Mouse (Mus musculus): Measurements from ENCODE around the gene Gm21987. TPM values are rescaled to one million over a fixed set of nuclear protein-coding genes. Genes with fewer than 3 reads are reported as not detected.

Gm21987 gene
- total and polyA plus RNA-seq, 3 experiments: 0.42 TPM; not detected in 2

- TF ChIP-seq RAD21 (IDR thresholded peaks at IDR 0.05; ENCODE audit: low read depth, low read length) (no peak), CHD2 (IDR thresholded peaks at IDR 0.05; ENCODE audit: low read length) (no peak), BHLHE40 (IDR thresholded peaks at IDR 0.05; ENCODE audit: low read depth, low read length) (no peak), MEF2A (IDR thresholded peaks at IDR 0.05; ENCODE audit: borderline replicate concordance, low read depth, low read length) (no peak), MAFK (IDR thresholded peaks at IDR 0.05; ENCODE audit: insufficient replicate concordance, low read length) (no peak), USF1 (IDR thresholded peaks at IDR 0.05; ENCODE audit: low read depth, low read length) (no peak), UBTF (IDR thresholded peaks at IDR 0.05; ENCODE audit: low read depth, low read length) (no peak), IRF4 (IDR thresholded peaks at IDR 0.05; ENCODE audit: low read depth, low read length) (no peak), NRF1 (IDR thresholded peaks at IDR 0.05; ENCODE audit: low read depth, low read length) (no peak)
Observed at GRCm38 (mm10) chr16:38374379-38375140, 27.7 kb downstream of the Gm21987 start (continued).

GRCm38 (mm10) chr16:38375182-38375581, 28.3 kb downstream of the Gm21987 start:
- peak overlapping the region; percentile 59 for H3K4me2 ChIP-seq (ENCODE audit: insufficient read depth, low read depth, poor library complexity, severe bottlenecking)
- no peak for TF ChIP-seq POLR2A (IDR thresholded peaks at IDR 0.05; ENCODE audit: low read depth, low read length)
- peaks cover 69 to 95% of the 10 kb centered on the region in 2 experiments for H3K4me1 ChIP-seq (ENCODE audit: control insufficient read depth in 1 of 2, insufficient read depth in 2 of 2)

GRCm38 (mm10) chr16:38376163-38376840, 29.5 kb downstream of the Gm21987 start:
- peaks cover 58 to 90% of the 10 kb centered on the region in 2 experiments for H3K4me1 ChIP-seq (ENCODE audit: control insufficient read depth in 1 of 2, insufficient read depth in 2 of 2)
- no peaks in the 10 kb centered on the region for H3K79me2 ChIP-seq (replicated peaks; ENCODE audit: control insufficient read depth, extremely low read depth, insufficient read depth, poor library complexity, severe bottlenecking)
- H3K36me3 ChIP-seq (replicated peaks in 1 of 2; ENCODE audit: control insufficient read depth in 1 of 2, insufficient read depth in 1 of 2, low read length in 1 of 2): no peaks in the 10 kb centered on the region
- in situ Hi-C loops (cut with MboI; ENCODE audit: low pct_ligation_motif_present, low pct_unique_long_range_greater_than_20kb, low sequenced_read_pairs) (no loop called here), dilution Hi-C loops (cut with MboI; ENCODE audit: extremely low pct_ligation_motif_present, extremely low pct_unique_long_range_greater_than_20kb, low sequenced_read_pairs) (no loop called here)
- peaks cover 2% of the 10 kb centered on the region for H3K27me3 ChIP-seq (replicated peaks)
- H3K9ac ChIP-seq (ENCODE audit: insufficient read depth, low read depth): peak overlapping the region; percentile 54
- peak overlapping the region; percentile 59 for H3K4me2 ChIP-seq (ENCODE audit: insufficient read depth, low read depth, poor library complexity, severe bottlenecking)
- H3K9me3 ChIP-seq (replicated peaks; ENCODE audit: low read length): no peaks in the 10 kb centered on the region
- H3K27ac ChIP-seq (ENCODE audit: insufficient read depth, low read depth): peak overlapping the region; percentile 93
- DNase-seq (ENCODE audit: extremely low read depth): no peak
- peak overlapping the region in 1 of 3 experiments; percentile 3 for H3K4me3 ChIP-seq (replicated peaks in 1 of 3; ENCODE audit: low read depth in 2 of 3, low read length in 2 of 3, poor library complexity in 1 of 3)
- no peak for TF ChIP-seq JUN (IDR thresholded peaks at IDR 0.05; ENCODE audit: insufficient read depth, low read depth, low read length)
- no peak for TF ChIP-seq ZC3H11A (IDR thresholded peaks at IDR 0.05; ENCODE audit: low read depth, low read length)
- TF ChIP-seq CHD1 (IDR thresholded peaks at IDR 0.05; ENCODE audit: low read depth, low read length): no peak
- no peak for TF ChIP-seq E2F4 (IDR thresholded peaks at IDR 0.05; ENCODE audit: insufficient replicate concordance, low read depth, low read length)
- no peak for TF ChIP-seq ZKSCAN1 (IDR thresholded peaks at IDR 0.05; ENCODE audit: borderline replicate concordance, low read depth, low read length)
- TF ChIP-seq ELF1 (IDR thresholded peaks at IDR 0.05; ENCODE audit: low read depth, low read length): no peak
- TF ChIP-seq NRF1 (IDR thresholded peaks at IDR 0.05; ENCODE audit: low read depth, low read length): peak; percentile 85
- no peak for TF ChIP-seq MAX (IDR thresholded peaks at IDR 0.05; ENCODE audit: low read length)
- TF ChIP-seq GABPA (IDR thresholded peaks at IDR 0.05; ENCODE audit: insufficient replicate concordance, low read depth, low read length): no peak
- peak; percentile 52; the same call in 1 of the 2 replicates for TF ChIP-seq SMC3 (IDR thresholded peaks at IDR 0.05; ENCODE audit: low read depth, low read length)
- TF ChIP-seq SIN3A (IDR thresholded peaks at IDR 0.05; ENCODE audit: low read length): no peak
- TF ChIP-seq MAZ (IDR thresholded peaks at IDR 0.05; ENCODE audit: low read depth, low read length): peak; percentile 73; the same call in 1 of the 2 replicates
- TF ChIP-seq TCF12 (IDR thresholded peaks at IDR 0.05; ENCODE audit: low read depth, low read length): peak; percentile 46
- TF ChIP-seq TBP (conservative IDR thresholded peaks at IDR 0.05; ENCODE audit: low read depth, low read length): no peak
- TF ChIP-seq IRF4 (IDR thresholded peaks at IDR 0.05; ENCODE audit: low read depth, low read length): peak; percentile 50
- peak; percentile 44; the same call in 1 of the 2 replicates for TF ChIP-seq EP300 (IDR thresholded peaks at IDR 0.05; ENCODE audit: low read length)
- peak; percentile 18; the same call in 1 of the 2 replicates for TF ChIP-seq NELFE (IDR thresholded peaks at IDR 0.05; ENCODE audit: low read depth, low read length)
- TF ChIP-seq USF2 (conservative IDR thresholded peaks at IDR 0.05; ENCODE audit: low read depth, low read length): no peak
- TF ChIP-seq HCFC1 (IDR thresholded peaks at IDR 0.05; ENCODE audit: low read depth, low read length): no peak
- 0 out of 2 replicates have a peak, but pooled peaks have one; percentile 8 for TF ChIP-seq UBTF (IDR thresholded peaks at IDR 0.05; ENCODE audit: low read depth, low read length)
- TF ChIP-seq MAFK (IDR thresholded peaks at IDR 0.05; ENCODE audit: insufficient replicate concordance, low read length): no peak; the same call in 1 of the 2 replicates
- TF ChIP-seq BHLHE40 (IDR thresholded peaks at IDR 0.05; ENCODE audit: low read depth, low read length): no peak

More at GRCm38 (mm10) chr16:38375182-38375581, 28.3 kb downstream of the Gm21987 start:
- in situ Hi-C loops (cut with MboI; ENCODE audit: low pct_ligation_motif_present, low pct_unique_long_range_greater_than_20kb, low sequenced_read_pairs): no loop called here
- H3K27ac ChIP-seq (ENCODE audit: insufficient read depth, low read depth): peak overlapping the region; percentile 68
- dilution Hi-C loops (cut with MboI; ENCODE audit: extremely low pct_ligation_motif_present, extremely low pct_unique_long_range_greater_than_20kb, low sequenced_read_pairs): no loop called here
- H3K27me3 ChIP-seq (replicated peaks): peaks cover 2% of the 10 kb centered on the region
- no peaks in the 10 kb centered on the region for H3K36me3 ChIP-seq (replicated peaks in 1 of 2; ENCODE audit: control insufficient read depth in 1 of 2, insufficient read depth in 1 of 2, low read length in 1 of 2)
- no peaks in the 10 kb centered on the region for H3K79me2 ChIP-seq (replicated peaks; ENCODE audit: control insufficient read depth, extremely low read depth, insufficient read depth, poor library complexity, severe bottlenecking)
- no peak for DNase-seq (ENCODE audit: extremely low read depth)
- H3K9ac ChIP-seq (ENCODE audit: insufficient read depth, low read depth): peak overlapping the region; percentile 54
- H3K9me3 ChIP-seq (replicated peaks; ENCODE audit: low read length): no peaks in the 10 kb centered on the region
- no peak overlapping the region for H3K4me3 ChIP-seq (replicated peaks in 1 of 3; ENCODE audit: low read depth in 2 of 3, low read length in 2 of 3, poor library complexity in 1 of 3)

Data from CH12.LX (cell line).